Mouse (Mus musculus) CH12.LX (cell line): ENCODE measurements at regions not wholly inside any gene's neighbourhood (a gene's known extent, or its start where the extent isn't known, plus 50 kb on each side); places are given as distances from the start of the nearest gene placed in this dataset.

Source experiments
- DNase-seq: peaks from one replicate; pipeline ENCODE4 v3.0.0-alpha.2; 2013; ENCODE audit errors: extremely low read depth
- H3K27ac ChIP-seq: 2 replicates; pipeline ENCODE4 v1.5.1; 2012; ENCODE audit warnings: low read depth, mild to moderate bottlenecking, control low read depth, moderate library complexity; ENCODE audit not compliant: insufficient read depth
- H3K27me3 ChIP-seq: replicated peaks from 2 replicates; pipeline ENCODE3; 2012; ENCODE audit warnings: inconsistent platforms
- H3K36me3 ChIP-seq, 2 experiments: replicated peaks in 1 of 2; 2 replicates each; pipeline versions ENCODE3 to v1.6.1; 2012; ENCODE audit warnings: inconsistent platforms in 1 of 2, low read length in 1 of 2, mild to moderate bottlenecking in 1 of 2, mixed read lengths in 1 of 2, moderate library complexity in 1 of 2; ENCODE audit not compliant: control insufficient read depth in 1 of 2, insufficient read depth in 1 of 2
- H3K4me1 ChIP-seq, 2 experiments: 2 replicates each; pipeline ENCODE4 v1.6.1; 2012; ENCODE audit warnings: inconsistent platforms in 1 of 2, moderate library complexity in 1 of 2; ENCODE audit not compliant: insufficient read depth in 2 of 2, control insufficient read depth in 1 of 2
- H3K4me2 ChIP-seq: 2 replicates; pipeline ENCODE4 v1.6.1; 2012; ENCODE audit warnings: low read depth, mild to moderate bottlenecking, control low read depth; ENCODE audit not compliant: poor library complexity, insufficient read depth, severe bottlenecking
- H3K4me3 ChIP-seq, 3 experiments: fragments of 150-350 bp in 1 of 3; sonication (generic) in 1 of 3; replicated peaks in 1 of 3; 2 replicates each; pipeline versions ENCODE3 to v1.5.1; 2011 to 2012; ENCODE audit warnings: low read depth in 2 of 3, low read length in 2 of 3, mild to moderate bottlenecking in 2 of 3, moderate library complexity in 2 of 3, control low read depth in 1 of 3, improper control_type of control experiment in 1 of 3, inconsistent platforms in 1 of 3, mixed read lengths in 1 of 3; ENCODE audit not compliant: poor library complexity in 1 of 3
- H3K79me2 ChIP-seq: replicated peaks from 2 replicates; pipeline ENCODE4 v1.6.1; 2012; ENCODE audit warnings: mild to moderate bottlenecking, moderate library complexity; ENCODE audit not compliant: control insufficient read depth, poor library complexity, insufficient read depth, severe bottlenecking; ENCODE audit errors: extremely low read depth
- H3K9ac ChIP-seq: 2 replicates; pipeline ENCODE4 v1.6.1; 2012; ENCODE audit warnings: low read depth, mild to moderate bottlenecking, control low read depth, moderate library complexity; ENCODE audit not compliant: insufficient read depth
- H3K9me3 ChIP-seq: replicated peaks from 2 replicates; pipeline ENCODE3; 2012; ENCODE audit warnings: low read length, inconsistent platforms, mixed read lengths
- BHLHE40 ChIP-seq: IDR thresholded peaks from 2 replicates; pipeline ENCODE4 v1.6.1; 2011; ENCODE audit warnings: mild to moderate bottlenecking, low read depth, low read length, improper control_type of control experiment
- CHD1 ChIP-seq: IDR thresholded peaks from 2 replicates; pipeline ENCODE4 v1.6.1; 2012; ENCODE audit warnings: low read depth, low read length, improper control_type of control experiment, inconsistent platforms
- CHD2 ChIP-seq: IDR thresholded peaks from 2 replicates; pipeline ENCODE4 v1.6.1; 2011; ENCODE audit warnings: low read length, improper control_type of control experiment
- CTCF ChIP-seq, 2 experiments: IDR thresholded peaks in 1 of 2; conservative IDR thresholded peaks in 1 of 2; 2 replicates each; pipeline ENCODE4 v1.5.1; 2011 to 2012; ENCODE audit warnings: low read depth in 2 of 2, low read length in 2 of 2, improper control_type of control experiment in 1 of 2, inconsistent platforms in 1 of 2, mild to moderate bottlenecking in 1 of 2, moderate library complexity in 1 of 2
- E2F4 ChIP-seq: IDR thresholded peaks from 2 replicates; pipeline ENCODE4 v1.6.1; 2011; ENCODE audit warnings: low read depth, low read length, improper control_type of control experiment; ENCODE audit not compliant: insufficient replicate concordance
- ELF1 ChIP-seq: IDR thresholded peaks from 2 replicates; pipeline ENCODE4 v1.6.1; 2014; ENCODE audit warnings: low read depth, mild to moderate bottlenecking, inconsistent platforms, low read length, improper control_type of control experiment
- EP300 ChIP-seq: IDR thresholded peaks from 2 replicates; pipeline ENCODE4 v1.6.1; 2011; ENCODE audit warnings: low read length, improper control_type of control experiment
- GABPA ChIP-seq: IDR thresholded peaks from 2 replicates; pipeline ENCODE4 v1.6.1; 2012; ENCODE audit warnings: low read depth, low read length, improper control_type of control experiment, inconsistent platforms; ENCODE audit not compliant: insufficient replicate concordance
- JUN ChIP-seq: IDR thresholded peaks from 2 replicates; pipeline ENCODE4 v1.6.1; 2011; ENCODE audit warnings: low read depth, mild to moderate bottlenecking, low read length, improper control_type of control experiment, moderate library complexity; ENCODE audit not compliant: insufficient read depth
- MAX ChIP-seq: IDR thresholded peaks from 2 replicates; pipeline ENCODE4 v1.6.1; 2011; ENCODE audit warnings: low read length, improper control_type of control experiment
- MYC ChIP-seq: IDR thresholded peaks from 2 replicates; pipeline ENCODE4 v1.6.1; 2011; ENCODE audit warnings: low read depth, mild to moderate bottlenecking, improper control_type of control experiment, low read length
- NRF1 ChIP-seq: IDR thresholded peaks from 2 replicates; pipeline ENCODE4 v1.6.1; 2014; ENCODE audit warnings: low read depth, mild to moderate bottlenecking, inconsistent platforms, low read length, improper control_type of control experiment, moderate library complexity
- POLR2A ChIP-seq: IDR thresholded peaks from 2 replicates; pipeline ENCODE4 v1.6.1; 2011; ENCODE audit warnings: low read depth, mild to moderate bottlenecking, improper control_type of control experiment, low read length
- RCOR1 ChIP-seq: conservative IDR thresholded peaks from 2 replicates; pipeline ENCODE4 v1.6.1; 2012; ENCODE audit warnings: low read depth, mild to moderate bottlenecking, inconsistent platforms, low read length, improper control_type of control experiment
- SIN3A ChIP-seq: IDR thresholded peaks from 2 replicates; pipeline ENCODE4 v1.6.1; 2012; ENCODE audit warnings: low read length, improper control_type of control experiment, inconsistent platforms
- SMC3 ChIP-seq: IDR thresholded peaks from 2 replicates; pipeline ENCODE4 v1.6.1; 2011; ENCODE audit warnings: low read depth, low read length, improper control_type of control experiment
- TBP ChIP-seq: conservative IDR thresholded peaks from 2 replicates; pipeline ENCODE4 v1.6.1; 2011; ENCODE audit warnings: low read depth, low read length, improper control_type of control experiment
- UBTF ChIP-seq: IDR thresholded peaks from 2 replicates; pipeline ENCODE4 v1.6.1; 2012; ENCODE audit warnings: low read depth, mild to moderate bottlenecking, inconsistent platforms, low read length, improper control_type of control experiment, moderate library complexity
- USF1 ChIP-seq: IDR thresholded peaks from 2 replicates; pipeline ENCODE4 v1.6.1; 2014; ENCODE audit warnings: low read depth, mild to moderate bottlenecking, inconsistent platforms, low read length, improper control_type of control experiment
- USF2 ChIP-seq: conservative IDR thresholded peaks from 2 replicates; pipeline ENCODE4 v1.6.1; 2011; ENCODE audit warnings: low read depth, low read length, improper control_type of control experiment
- ZC3H11A ChIP-seq: IDR thresholded peaks from 2 replicates; pipeline ENCODE4 v1.6.1; 2012; ENCODE audit warnings: low read depth, mild to moderate bottlenecking, inconsistent platforms, low read length, improper control_type of control experiment
- ZKSCAN1 ChIP-seq: IDR thresholded peaks from 2 replicates; pipeline ENCODE4 v1.6.1; 2012; ENCODE audit warnings: low read depth, inconsistent platforms, low read length, improper control_type of control experiment, borderline replicate concordance
- ZMIZ1 ChIP-seq: IDR thresholded peaks from 2 replicates; pipeline ENCODE4 v1.6.1; 2012; ENCODE audit warnings: low read depth, mild to moderate bottlenecking, inconsistent platforms, low read length, improper control_type of control experiment
- ZNF384 ChIP-seq: IDR thresholded peaks from 2 replicates; pipeline ENCODE4 v1.6.1; 2012; ENCODE audit warnings: low read depth, low read length, improper control_type of control experiment, inconsistent platforms
- dilution Hi-C: fragments of 300-500 bp; cut with MboI; formaldehyde crosslinking; loops from 2 replicates; pipeline ENCODE4 v1.14.3; 2020; ENCODE audit warnings: low sequenced_read_pairs; ENCODE audit not compliant: extremely low pct_unique_long_range_greater_than_20kb, extremely low pct_ligation_motif_present
- in situ Hi-C: fragments of 300-500 bp; cut with MboI; formaldehyde crosslinking; loops from 3 replicates; pipeline ENCODE4 v1.14.3; 2019; ENCODE audit warnings: low sequenced_read_pairs, low pct_ligation_motif_present, low pct_unique_long_range_greater_than_20kb, mixed read lengths

- in situ Hi-C loops: no loop called here
- H3K27me3 ChIP-seq: peaks cover 40% of the 10 kb centered on the region
- H3K9ac ChIP-seq: no peak overlapping the region
- no peak overlapping the region for H3K4me2 ChIP-seq
- TF ChIP-seq JUN (no peak), POLR2A (no peak), EP300 (no peak), CHD2 (no peak)
- peaks cover 11% of the 10 kb centered on the region for H3K9me3 ChIP-seq
- no peak overlapping the region for H3K4me3 ChIP-seq
- H3K4me1 ChIP-seq: peaks cover 0 to 5% of the 10 kb centered on the region in 2 experiments; a peak in 1 of 4 replicates
- no peak for DNase-seq
- no peak overlapping the region for H3K27ac ChIP-seq
- dilution Hi-C loops: no loop called here
- no peaks in the 10 kb centered on the region for H3K79me2 ChIP-seq
- no peaks in the 10 kb centered on the region for H3K36me3 ChIP-seq
Measured at GRCm38 (mm10) chr4:140421926-140422585, 175.5 kb upstream of the Igsf21 start.

- dilution Hi-C loops: no loop called here
Measured at GRCm38 (mm10) chr4:140419720-140420412, 173.3 kb upstream of the Igsf21 start.

GRCm38 (mm10) chr4:140412312-140412930 is 165.8 kb upstream of the Igsf21 start:
- no peak overlapping the region for H3K4me3 ChIP-seq
- TF ChIP-seq CTCF (conservative IDR thresholded peaks at IDR 0.05 in 1 of 2, IDR thresholded peaks at IDR 0.05 in 1 of 2; ENCODE audit: low read depth in 2 of 2, low read length in 2 of 2) (no peak), E2F4 (no peak), ELF1 (no peak), GABPA (no peak), USF2 (no peak), ZKSCAN1 (no peak), SIN3A (no peak), CHD1 (no peak), TBP (no peak), UBTF (no peak), NRF1 (no peak), MAX (no peak), BHLHE40 (no peak)
- TF ChIP-seq, all 38 proteins: peak for 0
- in situ Hi-C loops: no loop called here
- Histone ChIP-seq H3K27me3 (peaks cover 28% of the 10 kb centered on the region), H3K36me3 (no peaks in the 10 kb centered on the region), H3K4me1 (peaks cover 4 to 5% of the 10 kb centered on the region in 2 experiments; a peak in 2 of 4 replicates), H3K9ac (no peak overlapping the region), H3K79me2 (no peaks in the 10 kb centered on the region), H3K27ac (no peak overlapping the region), H3K4me2 (no peak overlapping the region), H3K9me3 (no peaks in the 10 kb centered on the region)
- dilution Hi-C loops: no loop called here
- no peak for DNase-seq

More at GRCm38 (mm10) chr4:140419720-140420412, 173.3 kb upstream of the Igsf21 start:
- Histone ChIP-seq H3K4me2 (no peak overlapping the region), H3K4me3 (no peak overlapping the region), H3K27me3 (peaks cover 43% of the 10 kb centered on the region), H3K4me1 (no peaks in the 10 kb centered on the region), H3K36me3 (no peaks in the 10 kb centered on the region), H3K79me2 (no peaks in the 10 kb centered on the region), H3K9me3 (peaks cover 5% of the 10 kb centered on the region), H3K9ac (no peak overlapping the region), H3K27ac (no peak overlapping the region)
- in situ Hi-C loops: no loop called here
- no peak for DNase-seq
- TF ChIP-seq POLR2A (no peak), TBP (no peak), ZC3H11A (no peak), NRF1 (no peak), SMC3 (no peak), USF1 (no peak), BHLHE40 (no peak), ZNF384 (no peak), MYC (no peak), GABPA (no peak), MAX (no peak), RCOR1 (no peak), ZMIZ1 (no peak)
